Mouse (Mus musculus): ENCODE measurements around the gene Mllt11. TPM values are rescaled to one million over a fixed set of nuclear protein-coding genes. Genes with fewer than 3 reads are reported as not detected.

The Mllt11 gene
- polyA plus RNA-seq, 1 experiment: 19.6 TPM

GRCm38 (mm10) chr3:95208286-95208685 is 23.7 kb downstream of the Mllt11 start:
- peaks cover 2% of the 10 kb centered on the region for H3K79me3 ChIP-seq (ENCODE audit: low read depth)
- H3K27me3 ChIP-seq (ENCODE audit: control insufficient read depth, insufficient read depth, insufficient read length): no peaks in the 10 kb centered on the region
- peaks cover 6% of the 10 kb centered on the region for H3K79me2 ChIP-seq (ENCODE audit: control insufficient read depth, insufficient read depth)
- no peak for TF ChIP-seq CTCF (IDR thresholded peaks at IDR 0.05; ENCODE audit: control insufficient read depth, insufficient read depth, insufficient read length)
- TF ChIP-seq CEBPB (IDR thresholded peaks at IDR 0.05; ENCODE audit: low read depth): no peak
- TF ChIP-seq MYOG (IDR thresholded peaks at IDR 0.05; ENCODE audit: control insufficient read depth, extremely low read depth, insufficient read length): no peak
- TF ChIP-seq USF1 (IDR thresholded peaks at IDR 0.05; ENCODE audit: low read depth): no peak
- no peak for TF ChIP-seq MAX (IDR thresholded peaks at IDR 0.05)
- TF ChIP-seq FOSL1 (IDR thresholded peaks at IDR 0.05; ENCODE audit: insufficient read depth, low read length, poor library complexity, severe bottlenecking): no peak
- H3K36me3 ChIP-seq (ENCODE audit: control insufficient read depth, insufficient read depth): peaks cover 57% of the 10 kb centered on the region
- H3ac ChIP-seq (ENCODE audit: control insufficient read depth, insufficient read length, low read depth): no peak overlapping the region
- H3K4me3 ChIP-seq (ENCODE audit: insufficient read depth, poor library complexity, severe bottlenecking): no peak overlapping the region

GRCm38 (mm10) chr3:95203880-95204279 is 28.1 kb downstream of the Mllt11 start:
- no peak overlapping the region for H3K4me3 ChIP-seq (ENCODE audit: insufficient read depth, poor library complexity, severe bottlenecking)
- no peak for TF ChIP-seq MAX (IDR thresholded peaks at IDR 0.05)
- no peak for TF ChIP-seq CEBPB (IDR thresholded peaks at IDR 0.05; ENCODE audit: low read depth)
- no peak for TF ChIP-seq CTCF (IDR thresholded peaks at IDR 0.05; ENCODE audit: control insufficient read depth, insufficient read depth, insufficient read length)
- TF ChIP-seq USF1 (IDR thresholded peaks at IDR 0.05; ENCODE audit: low read depth): no peak
- no peaks in the 10 kb centered on the region for H3K79me3 ChIP-seq (ENCODE audit: low read depth)
- no peaks in the 10 kb centered on the region for H3K79me2 ChIP-seq (ENCODE audit: control insufficient read depth, insufficient read depth)
- no peak overlapping the region for H3ac ChIP-seq (ENCODE audit: control insufficient read depth, insufficient read length, low read depth)
- no peaks in the 10 kb centered on the region for H3K27me3 ChIP-seq (ENCODE audit: control insufficient read depth, insufficient read depth, insufficient read length)
- peaks cover 74% of the 10 kb centered on the region for H3K36me3 ChIP-seq (ENCODE audit: control insufficient read depth, insufficient read depth)

DNA sequence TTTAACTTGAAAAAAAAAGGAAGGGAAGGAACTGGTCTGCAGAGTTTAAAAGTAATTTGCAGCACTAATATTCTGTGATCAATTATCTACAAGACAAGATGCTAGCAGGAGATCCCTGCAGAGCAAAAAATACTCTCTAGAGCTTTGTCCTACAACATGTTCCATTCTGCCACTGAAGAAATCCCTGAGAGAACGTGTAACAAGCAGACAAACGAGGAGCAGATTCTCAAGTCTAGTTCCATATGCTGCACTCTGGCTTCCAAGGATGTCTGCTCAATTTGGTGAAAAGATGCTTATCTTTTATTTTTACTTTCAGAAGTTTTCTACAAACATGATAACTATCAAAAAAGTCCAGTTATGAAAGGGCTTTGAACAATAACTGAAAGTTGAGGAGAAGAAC is 31.4 kb downstream of the Mllt11 start:
- H3K79me3 ChIP-seq (ENCODE audit: low read depth): no peaks in the 10 kb centered on the region
- H3K4me3 ChIP-seq (ENCODE audit: insufficient read depth, poor library complexity, severe bottlenecking): no peak overlapping the region
- H3K27me3 ChIP-seq (ENCODE audit: control insufficient read depth, insufficient read depth, insufficient read length): no peaks in the 10 kb centered on the region
- TF ChIP-seq FOSL1 (IDR thresholded peaks at IDR 0.05; ENCODE audit: insufficient read depth, low read length, poor library complexity, severe bottlenecking): no peak
- TF ChIP-seq USF1 (IDR thresholded peaks at IDR 0.05; ENCODE audit: low read depth): no peak
- TF ChIP-seq CEBPB (IDR thresholded peaks at IDR 0.05; ENCODE audit: low read depth): no peak
- TF ChIP-seq MYOD1 (IDR thresholded peaks at IDR 0.05; ENCODE audit: control insufficient read depth, insufficient read length, low read depth): no peak
- TF ChIP-seq MAX (IDR thresholded peaks at IDR 0.05): no peak
- no peak for TF ChIP-seq CTCF (IDR thresholded peaks at IDR 0.05; ENCODE audit: control insufficient read depth, insufficient read depth, insufficient read length)
- no peak for TF ChIP-seq MYOG (IDR thresholded peaks at IDR 0.05; ENCODE audit: control insufficient read depth, extremely low read depth, insufficient read length)
- no peak overlapping the region for H3ac ChIP-seq (ENCODE audit: control insufficient read depth, insufficient read length, low read depth)
- H3K36me3 ChIP-seq (ENCODE audit: control insufficient read depth, insufficient read depth): peaks cover 87% of the 10 kb centered on the region
- H3K79me2 ChIP-seq (ENCODE audit: control insufficient read depth, insufficient read depth): no peaks in the 10 kb centered on the region

DNA sequence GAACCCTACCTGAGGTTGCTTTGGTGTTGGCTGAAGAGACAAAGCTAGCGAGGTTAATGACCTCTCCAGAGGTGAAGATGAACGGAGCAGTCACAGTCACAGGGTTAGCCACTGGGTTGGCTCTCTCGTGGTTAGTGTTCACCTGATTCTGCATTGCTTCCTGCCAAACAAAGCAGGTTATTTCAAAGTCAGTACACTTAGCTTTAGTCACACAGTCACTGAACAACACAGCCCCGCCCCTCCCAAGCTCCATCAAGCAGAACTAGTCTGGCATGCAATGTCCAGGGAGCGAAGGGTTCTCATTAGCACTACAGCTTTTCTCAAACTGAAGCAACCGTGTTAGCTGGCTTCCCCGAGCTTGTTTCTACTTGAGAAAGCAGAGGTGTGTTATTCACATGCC is 31.8 kb downstream of the Mllt11 start:
- no peak overlapping the region for H3K4me3 ChIP-seq (ENCODE audit: insufficient read depth, poor library complexity, severe bottlenecking)
- peaks cover 86% of the 10 kb centered on the region for H3K36me3 ChIP-seq (ENCODE audit: control insufficient read depth, insufficient read depth)
- no peaks in the 10 kb centered on the region for H3K79me3 ChIP-seq (ENCODE audit: low read depth)
- no peak for TF ChIP-seq MYOD1 (IDR thresholded peaks at IDR 0.05; ENCODE audit: control insufficient read depth, insufficient read length, low read depth)
- no peak for TF ChIP-seq CTCF (IDR thresholded peaks at IDR 0.05; ENCODE audit: control insufficient read depth, insufficient read depth, insufficient read length)
- TF ChIP-seq MYOG (IDR thresholded peaks at IDR 0.05; ENCODE audit: control insufficient read depth, extremely low read depth, insufficient read length): no peak
- no peak for TF ChIP-seq MAX (IDR thresholded peaks at IDR 0.05)
- no peak for TF ChIP-seq CEBPB (IDR thresholded peaks at IDR 0.05; ENCODE audit: low read depth)
- TF ChIP-seq FOSL1 (IDR thresholded peaks at IDR 0.05; ENCODE audit: insufficient read depth, low read length, poor library complexity, severe bottlenecking): no peak
- TF ChIP-seq USF1 (IDR thresholded peaks at IDR 0.05; ENCODE audit: low read depth): no peak
- no peaks in the 10 kb centered on the region for H3K79me2 ChIP-seq (ENCODE audit: control insufficient read depth, insufficient read depth)
- H3ac ChIP-seq (ENCODE audit: control insufficient read depth, insufficient read length, low read depth): no peak overlapping the region
- no peaks in the 10 kb centered on the region for H3K27me3 ChIP-seq (ENCODE audit: control insufficient read depth, insufficient read depth, insufficient read length)

GRCm38 (mm10) chr3:95199101-95199500 is 32.9 kb downstream of the Mllt11 start:
- Histone ChIP-seq H3K79me3 (ENCODE audit: low read depth) (no peaks in the 10 kb centered on the region), H3K27me3 (ENCODE audit: control insufficient read depth, insufficient read depth, insufficient read length) (no peaks in the 10 kb centered on the region), H3K36me3 (ENCODE audit: control insufficient read depth, insufficient read depth) (peaks cover 76% of the 10 kb centered on the region), H3K79me2 (ENCODE audit: control insufficient read depth, insufficient read depth) (no peaks in the 10 kb centered on the region), H3K4me3 (ENCODE audit: insufficient read depth, poor library complexity, severe bottlenecking) (no peak overlapping the region), H3ac (ENCODE audit: control insufficient read depth, insufficient read length, low read depth) (no peak overlapping the region)
- TF ChIP-seq MAX (IDR thresholded peaks at IDR 0.05): no peak

DNA sequence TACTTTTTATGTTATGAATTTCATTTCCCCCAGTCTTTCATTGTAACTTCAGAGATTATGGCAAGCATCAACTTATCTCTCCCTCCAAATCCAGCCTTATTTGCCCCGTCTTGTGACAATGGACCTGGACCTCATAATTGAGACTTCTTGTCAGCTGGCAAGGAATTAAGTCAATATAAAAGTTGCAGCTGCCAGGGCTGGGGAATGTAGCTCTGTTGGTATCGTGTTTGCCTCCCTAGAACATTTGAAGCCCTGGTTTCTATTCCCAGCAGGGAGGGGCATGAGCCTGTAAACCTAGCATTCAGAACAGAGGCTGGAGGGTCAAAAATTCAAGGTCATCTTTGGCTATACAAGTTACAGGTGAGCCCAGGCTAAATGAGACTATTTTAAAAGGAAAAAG is 36.2 kb downstream of the Mllt11 start:
- H3K27me3 ChIP-seq (ENCODE audit: control insufficient read depth, insufficient read depth, insufficient read length): no peaks in the 10 kb centered on the region
- TF ChIP-seq CEBPB (IDR thresholded peaks at IDR 0.05; ENCODE audit: low read depth) (no peak), CTCF (IDR thresholded peaks at IDR 0.05; ENCODE audit: control insufficient read depth, insufficient read depth, insufficient read length) (no peak), MYOG (IDR thresholded peaks at IDR 0.05; ENCODE audit: control insufficient read depth, extremely low read depth, insufficient read length) (no peak), USF1 (IDR thresholded peaks at IDR 0.05; ENCODE audit: low read depth) (no peak), FOSL1 (IDR thresholded peaks at IDR 0.05; ENCODE audit: insufficient read depth, low read length, poor library complexity, severe bottlenecking) (no peak), MAX (IDR thresholded peaks at IDR 0.05) (no peak), MYOD1 (IDR thresholded peaks at IDR 0.05; ENCODE audit: control insufficient read depth, insufficient read length, low read depth) (no peak)
- no peaks in the 10 kb centered on the region for H3K79me3 ChIP-seq (ENCODE audit: low read depth)
- H3K79me2 ChIP-seq (ENCODE audit: control insufficient read depth, insufficient read depth): no peaks in the 10 kb centered on the region
- no peak overlapping the region for H3K4me3 ChIP-seq (ENCODE audit: insufficient read depth, poor library complexity, severe bottlenecking)
- H3ac ChIP-seq (ENCODE audit: control insufficient read depth, insufficient read length, low read depth): no peak overlapping the region
- peaks cover 56% of the 10 kb centered on the region for H3K36me3 ChIP-seq (ENCODE audit: control insufficient read depth, insufficient read depth)

All from C2C12 (cell line).